Mouse (Mus musculus) thymus, adult 2 months (tissue): Measurements from ENCODE around the gene Tm7sf3. TPM values are rescaled to one million over a fixed set of nuclear protein-coding genes. Genes with fewer than 3 reads are reported as not detected.

Experiments
- DNase-seq: peaks from one replicate; pipeline ENCODE4 v3.0.0; 2021
- H3K27ac ChIP-seq: fragments of 200-500 bp; 2 replicates; pipeline ENCODE4 v1.5.1; 2012; ENCODE audit warnings: low read length, control low read depth; ENCODE audit not compliant: control insufficient read depth, insufficient read depth
- H3K27me3 ChIP-seq: fragments of 200-500 bp; 2 replicates; pipeline ENCODE4 v1.6.1; 2012; ENCODE audit warnings: mild to moderate bottlenecking, low read length, moderate library complexity, mixed read lengths; ENCODE audit not compliant: control insufficient read depth, insufficient read depth
- H3K36me3 ChIP-seq: fragments of 200-500 bp; 2 replicates; pipeline ENCODE4 v1.6.1; 2012; ENCODE audit warnings: mild to moderate bottlenecking, low read length, moderate library complexity; ENCODE audit not compliant: control insufficient read depth, insufficient read depth
- H3K4me1 ChIP-seq: fragments of 200-500 bp; replicated peaks from 2 replicates; pipeline ENCODE4 v1.6.1; 2012; ENCODE audit warnings: low read length; ENCODE audit not compliant: control insufficient read depth, insufficient read depth
- H3K4me3 ChIP-seq: fragments of 200-500 bp; 2 replicates; pipeline ENCODE4 v1.5.1; 2012; ENCODE audit warnings: mild to moderate bottlenecking, low read length, control low read depth, moderate library complexity; ENCODE audit not compliant: control insufficient read depth, insufficient read depth
- CTCF ChIP-seq: fragments of 200-500 bp; IDR thresholded peaks from 2 replicates; pipeline ENCODE4 v1.5.1; 2012; ENCODE audit warnings: mild to moderate bottlenecking, control low read depth, low read length, moderate library complexity, borderline replicate concordance; ENCODE audit not compliant: control insufficient read depth, poor library complexity, insufficient read depth; ENCODE audit errors: extremely low read depth
- POLR2A ChIP-seq: fragments of 200-500 bp; IDR thresholded peaks from 2 replicates; pipeline ENCODE4 v1.6.1; 2012; ENCODE audit warnings: mild to moderate bottlenecking, low read length, control low read depth, moderate library complexity; ENCODE audit not compliant: control insufficient read depth, poor library complexity, insufficient read depth; ENCODE audit errors: extremely low read depth
- WGBS: fragments of 180-500 bp; shearing (Covaris S2); methylation state at CpG from one replicate; pipeline ENCODE4 v1.1.7; 2018; 5-methylcytosine and 5-hydroxymethylcytosine counted together
- polyA plus RNA-seq: library from polyadenylated mRNA; depleted of rRNA; stranded (reverse); fragments of >200 nt; gene quantifications from 2 replicates; pipeline ENCODE4 v1.2.3, GENCODE M21; 2012

Tm7sf3 gene
- polyA plus RNA-seq, 1 experiment = 8.4 TPM

- Histone ChIP-seq H3K4me3 (no peak overlapping the region), H3K36me3 (no peaks in the 10 kb centered on the region), H3K27ac (no peak overlapping the region), H3K27me3 (no peaks in the 10 kb centered on the region), H3K4me1 (peaks cover 21% of the 10 kb centered on the region)
- no peak for DNase-seq
- 79% methylated on average over 15 of the region's 15 CpGs for WGBS
- no peak for TF ChIP-seq POLR2A
- TF ChIP-seq CTCF = no peak
Measured at GRCm38 (mm10) chr6:146670956-146671855, 28.6 kb upstream of the Tm7sf3 start.

GRCm38 (mm10) chr6:146668606-146669005, 26.0 kb upstream of the Tm7sf3 start:
- no peak for DNase-seq
- no peak overlapping the region for H3K4me3 ChIP-seq

DNA sequence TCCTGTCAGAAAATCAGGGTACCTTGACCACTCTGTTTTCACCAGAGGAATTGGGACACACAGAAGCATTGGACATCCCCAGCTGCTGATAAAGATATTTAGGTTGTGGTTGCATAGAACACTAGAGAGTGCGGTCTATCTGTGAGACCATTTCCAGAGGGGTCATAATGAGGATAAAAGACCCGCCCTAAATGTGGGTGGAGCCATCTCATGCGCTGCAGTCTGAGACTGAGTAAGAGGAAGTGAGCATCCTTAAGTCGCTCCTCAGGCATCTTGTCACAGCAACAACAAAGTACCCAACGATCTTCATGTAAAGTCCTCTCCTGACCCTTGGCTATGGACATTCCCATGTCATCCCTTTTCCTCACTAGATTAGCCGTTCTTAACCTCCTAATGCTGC, 24.2 kb upstream of the Tm7sf3 start:
- no peak for TF ChIP-seq POLR2A
- TF ChIP-seq CTCF = no peak

More at GRCm38 (mm10) chr6:146668606-146669005, 26.0 kb upstream of the Tm7sf3 start:
- Histone ChIP-seq H3K27me3 (no peaks in the 10 kb centered on the region), H3K27ac (no peak overlapping the region), H3K4me1 (peaks cover 4% of the 10 kb centered on the region; the same call in 1 of the 2 replicates), H3K36me3 (no peaks in the 10 kb centered on the region)
- TF ChIP-seq CTCF (no peak), POLR2A (no peak)

GRCm38 (mm10) chr6:146665408-146665807, 22.8 kb upstream of the Tm7sf3 start:
- no peak for TF ChIP-seq CTCF
- TF ChIP-seq POLR2A = no peak
- Histone ChIP-seq H3K4me3 (no peak overlapping the region), H3K27me3 (no peaks in the 10 kb centered on the region), H3K27ac (no peak overlapping the region), H3K4me1 (peaks cover 3% of the 10 kb centered on the region; the same call in 1 of the 2 replicates), H3K36me3 (no peaks in the 10 kb centered on the region)
- WGBS = 60% methylated on average over 2 of the region's 2 CpGs
- no peak for DNase-seq

More for the DNA sequence above, 24.2 kb upstream of the Tm7sf3 start:
- Histone ChIP-seq H3K27ac (no peak overlapping the region), H3K36me3 (no peaks in the 10 kb centered on the region), H3K4me1 (peaks cover 3% of the 10 kb centered on the region; the same call in 1 of the 2 replicates), H3K4me3 (no peak overlapping the region), H3K27me3 (no peaks in the 10 kb centered on the region)
- no peak for DNase-seq
- 85% methylated on average over 6 of the region's 6 CpGs for WGBS

- WGBS = 98% methylated on average over 5 of the region's 5 CpGs
- no peak overlapping the region for H3K27ac ChIP-seq
- H3K36me3 ChIP-seq = no peaks in the 10 kb centered on the region
- DNase-seq = no peak
- H3K4me1 ChIP-seq = peaks cover 3% of the 10 kb centered on the region; the same call in 1 of the 2 replicates
- no peak overlapping the region for H3K4me3 ChIP-seq
- TF ChIP-seq CTCF = no peak
- no peak for TF ChIP-seq POLR2A
- H3K27me3 ChIP-seq = no peaks in the 10 kb centered on the region
Measured at GRCm38 (mm10) chr6:146664917-146665316, 22.3 kb upstream of the Tm7sf3 start.

- H3K27me3 ChIP-seq = no peaks in the 10 kb centered on the region
- H3K36me3 ChIP-seq = no peaks in the 10 kb centered on the region
- no peak for DNase-seq
- WGBS = 89% methylated on average over 5 of the region's 5 CpGs
- TF ChIP-seq CTCF = no peak
- TF ChIP-seq POLR2A = no peak
- peaks cover 3% of the 10 kb centered on the region; the same call in 1 of the 2 replicates for H3K4me1 ChIP-seq
- H3K4me3 ChIP-seq = no peak overlapping the region
- H3K27ac ChIP-seq = no peak overlapping the region
Measured at GRCm38 (mm10) chr6:146664116-146664515, 21.5 kb upstream of the Tm7sf3 start.
